Comparison of ENCODE assay signal across 13 mouse cellular contexts in the genomic region with DNA sequence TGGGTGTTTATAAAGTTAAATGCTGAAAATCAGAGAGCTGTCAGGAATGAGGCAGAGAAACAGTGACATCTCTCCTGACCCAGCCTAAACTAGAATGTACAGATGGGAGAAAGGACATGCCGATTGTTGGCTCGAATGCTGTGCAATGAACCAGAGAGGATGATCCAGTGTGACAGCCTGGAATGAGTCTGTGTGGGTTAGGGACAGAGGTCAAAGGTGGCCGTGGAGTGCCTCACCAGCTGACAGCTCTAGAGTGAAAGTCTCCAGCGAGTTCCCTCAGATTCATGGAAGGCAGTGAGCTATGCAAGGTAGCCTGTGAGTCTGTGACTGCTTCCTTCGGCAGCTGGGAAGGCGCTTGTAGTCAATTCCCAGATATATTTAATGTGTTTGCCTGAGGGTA.
DNase-seq lines count a peak whose midpoint lies in the region; ATAC-seq lines count a peak whose summit lies in the region.
"Had no signal": no experiment of that assay in that cellular context is flagged by ENCODE, and none has a peak within 500 bp of the region (broad histone marks: within the 10 kb centered on the region; RNA-seq: fewer than 3 reads in every experiment).

No protein-coding gene starts in this region.

- no peak for DNase-seq in forebrain, embryonic 11.5 days (ENCODE audit: low spot score)
- DNase-seq in forebrain, embryonic 10.5 days (ENCODE audit: extremely low spot score, low spot score) = no peak
- peak; percentile 54 for DNase-seq in embryonic facial prominence, embryonic 10.5 days (ENCODE audit: low spot score)
- peak; percentile 19 for DNase-seq in neural tube, embryonic 11.5 days (ENCODE audit: low spot score)
- no peak for DNase-seq in heart, postnatal 14 days
- no peak for DNase-seq in gastrocnemius, postnatal 4 days (ENCODE audit: low spot score in 2 of 2)
- DNase-seq in heart, postnatal 10 days = no peak
- DNase-seq: adrenal gland, postnatal 25 days; gastrocnemius, postnatal 36 days; lung, postnatal 10 days had no signal

- no peaks in the 10 kb centered on the region for H3K36me3 ChIP-seq in forebrain, embryonic 11.5 days (ENCODE audit: control insufficient read depth, insufficient read depth, low read length)
- no peaks in the 10 kb centered on the region for H3K36me3 ChIP-seq in forebrain, embryonic 10.5 days (replicated peaks)
- H3K36me3 ChIP-seq in embryonic facial prominence, embryonic 10.5 days (replicated peaks) = no peaks in the 10 kb centered on the region
- H3K36me3 ChIP-seq in kidney, embryonic 14.5 days (ENCODE audit: control insufficient read depth, insufficient read depth, low read length) = no peaks in the 10 kb centered on the region
- H3K36me3 ChIP-seq in neural tube, embryonic 11.5 days (ENCODE audit: control insufficient read depth, insufficient read depth, low read length) = no peaks in the 10 kb centered on the region
- H3K36me3 ChIP-seq: limb, embryonic 12.5 days had no signal

- no peaks in the 10 kb centered on the region for H3K9me3 ChIP-seq in forebrain, embryonic 11.5 days (ENCODE audit: control insufficient read depth, low read length)
- no peaks in the 10 kb centered on the region for H3K9me3 ChIP-seq in forebrain, embryonic 10.5 days
- no peaks in the 10 kb centered on the region for H3K9me3 ChIP-seq in embryonic facial prominence, embryonic 10.5 days
- no peaks in the 10 kb centered on the region for H3K9me3 ChIP-seq in kidney, embryonic 14.5 days (ENCODE audit: control insufficient read depth, low read length)
- no peaks in the 10 kb centered on the region for H3K9me3 ChIP-seq in neural tube, embryonic 11.5 days (ENCODE audit: control insufficient read depth, low read length)
- H3K9me3 ChIP-seq: limb, embryonic 12.5 days had no signal

- WGBS in forebrain, embryonic 11.5 days = 33% methylated on average over 6 of the region's 6 CpGs
- WGBS in forebrain, embryonic 10.5 days = 36% methylated on average over 6 of the region's 6 CpGs
- 18% methylated on average over 6 of the region's 6 CpGs for WGBS in embryonic facial prominence, embryonic 10.5 days
- WGBS in kidney, embryonic 14.5 days = 17% methylated on average over 6 of the region's 6 CpGs
- WGBS in neural tube, embryonic 11.5 days = 39% methylated on average over 6 of the region's 6 CpGs

- H3K4me2 ChIP-seq in forebrain, embryonic 11.5 days (ENCODE audit: low read depth, low read length, severe bottlenecking) = no peak overlapping the region
- no peak overlapping the region for H3K4me2 ChIP-seq in kidney, embryonic 14.5 days (replicated peaks; ENCODE audit: low read depth, low read length)
- no peak overlapping the region for H3K4me2 ChIP-seq in neural tube, embryonic 11.5 days (ENCODE audit: low read depth)
- H3K4me2 ChIP-seq: limb, embryonic 12.5 days had no signal

- H3K27me3 ChIP-seq in forebrain, embryonic 11.5 days (ENCODE audit: control insufficient read depth, insufficient read depth, low read length) = no peaks in the 10 kb centered on the region
- H3K27me3 ChIP-seq in forebrain, embryonic 10.5 days (ENCODE audit: poor library complexity, severe bottlenecking) = no peaks in the 10 kb centered on the region
- H3K27me3 ChIP-seq in embryonic facial prominence, embryonic 10.5 days (replicated peaks; ENCODE audit: low read depth, poor library complexity, severe bottlenecking) = no peaks in the 10 kb centered on the region
- no peaks in the 10 kb centered on the region for H3K27me3 ChIP-seq in kidney, embryonic 14.5 days (ENCODE audit: control insufficient read depth, insufficient read depth, low read length)
- no peaks in the 10 kb centered on the region for H3K27me3 ChIP-seq in neural tube, embryonic 11.5 days (ENCODE audit: control insufficient read depth, insufficient read depth, low read length)
- H3K27me3 ChIP-seq: limb, embryonic 12.5 days had no signal

- no peak overlapping the region for H3K27ac ChIP-seq in forebrain, embryonic 11.5 days (ENCODE audit: low read depth, low read length)
- no peak overlapping the region for H3K27ac ChIP-seq in forebrain, embryonic 10.5 days
- no peak overlapping the region for H3K27ac ChIP-seq in embryonic facial prominence, embryonic 10.5 days (replicated peaks)
- H3K27ac ChIP-seq in kidney, embryonic 14.5 days (ENCODE audit: low read depth, low read length) = no peak overlapping the region
- no peak overlapping the region for H3K27ac ChIP-seq in neural tube, embryonic 11.5 days (ENCODE audit: low read depth, low read length)
- H3K27ac ChIP-seq: limb, embryonic 12.5 days had no signal

- no peak overlapping the region for H3K4me3 ChIP-seq in forebrain, embryonic 11.5 days (ENCODE audit: low read depth, low read length)
- H3K4me3 ChIP-seq in forebrain, embryonic 10.5 days = no peak overlapping the region
- H3K4me3 ChIP-seq in embryonic facial prominence, embryonic 10.5 days = no peak overlapping the region
- H3K4me3 ChIP-seq in kidney, embryonic 14.5 days (ENCODE audit: low read length) = no peak overlapping the region
- H3K4me3 ChIP-seq in neural tube, embryonic 11.5 days (ENCODE audit: low read depth, low read length) = no peak overlapping the region
- H3K4me3 ChIP-seq: limb, embryonic 12.5 days had no signal

- intact Hi-C loops in heart, postnatal 14 days (cut with DNase I) = no loop called here
- intact Hi-C loops in heart, postnatal 10 days (cut with DNase I) = no loop called here

- H3K9ac ChIP-seq in forebrain, embryonic 11.5 days (ENCODE audit: low read length) = no peak overlapping the region
- H3K9ac ChIP-seq in kidney, embryonic 14.5 days (ENCODE audit: low read depth, low read length) = no peak overlapping the region
- H3K9ac ChIP-seq in neural tube, embryonic 11.5 days (ENCODE audit: low read length) = no peak overlapping the region
- H3K9ac ChIP-seq: limb, embryonic 12.5 days had no signal

- H3K4me1 ChIP-seq in forebrain, embryonic 11.5 days (replicated peaks; ENCODE audit: control insufficient read depth, insufficient read depth, low read length) = no peaks in the 10 kb centered on the region
- H3K4me1 ChIP-seq in forebrain, embryonic 10.5 days = peaks cover 10% of the 10 kb centered on the region
- peaks cover 11% of the 10 kb centered on the region for H3K4me1 ChIP-seq in embryonic facial prominence, embryonic 10.5 days
- no peaks in the 10 kb centered on the region for H3K4me1 ChIP-seq in kidney, embryonic 14.5 days (ENCODE audit: control insufficient read depth, insufficient read depth, low read length)
- no peaks in the 10 kb centered on the region for H3K4me1 ChIP-seq in neural tube, embryonic 11.5 days (ENCODE audit: control insufficient read depth, insufficient read depth, low read length)
- H3K4me1 ChIP-seq: limb, embryonic 12.5 days had no signal

- ATAC-seq in forebrain, embryonic 11.5 days (replicated peaks; ENCODE audit: low FRiP score) = peak; percentile 61; the same call in 1 of the 2 replicates
- peak; percentile 78 for ATAC-seq in kidney, embryonic 14.5 days (ENCODE audit: low FRiP score, low TSS enrichment)
- peak; percentile 36; the same call in 1 of the 2 replicates for ATAC-seq in neural tube, embryonic 11.5 days (ENCODE audit: insufficient read depth, low FRiP score, low TSS enrichment)
- ATAC-seq: intestine, postnatal 0 days had no signal

Comparison
In these comparisons a context has a peak if more than half of its experiments do, and no peak if none do; other contexts are left out.
1. DNase-seq: peak in embryonic facial prominence, embryonic 10.5 days (single experiment) and neural tube, embryonic 11.5 days (single experiment); none in forebrain, embryonic 11.5 days (single experiment), forebrain, embryonic 10.5 days (single experiment), heart, postnatal 14 days (0 of 2), gastrocnemius, postnatal 4 days (0 of 2) and heart, postnatal 10 days (0 of 2).
2. Peak in every context shown above with its lines, with median percentiles within 50 percentile points of each other: ATAC-seq.